Mouse (Mus musculus) heart, embryonic 11.5 days (tissue): ENCODE measurements around the gene Fam43a. TPM values are rescaled to one million over a fixed set of nuclear protein-coding genes. Genes with fewer than 3 reads are reported as not detected.

Source experiments
- ATAC-seq: fragments of 200-750 bp; cut with Nextera tagmentation; replicated peaks from 2 replicates; pipeline ENCODE4 v1.8.0; 2017; ENCODE audit warnings: moderate library complexity; ENCODE audit not compliant: insufficient number of reproducible peaks, low FRiP score, low TSS enrichment
- H3K27ac ChIP-seq: fragments of 300-500 bp; sonication (generic); 2 replicates; pipeline ENCODE4 v1.5.1; 2014; ENCODE audit warnings: mild to moderate bottlenecking, low read depth, low read length
- H3K27me3 ChIP-seq: fragments of 300-500 bp; sonication (generic); 2 replicates; pipeline ENCODE4 v1.6.1; 2014; ENCODE audit warnings: mild to moderate bottlenecking, low read length, mixed read lengths; ENCODE audit not compliant: control insufficient read depth, insufficient read depth
- H3K36me3 ChIP-seq: fragments of 300-500 bp; sonication (generic); 2 replicates; pipeline ENCODE4 v1.6.1; 2014; ENCODE audit warnings: mild to moderate bottlenecking, low read length, moderate library complexity, mixed read lengths; ENCODE audit not compliant: control insufficient read depth, insufficient read depth
- H3K4me1 ChIP-seq: fragments of 300-500 bp; sonication (generic); 2 replicates; pipeline ENCODE4 v1.6.1; 2014; ENCODE audit warnings: low read length; ENCODE audit not compliant: control insufficient read depth, insufficient read depth
- H3K4me2 ChIP-seq: fragments of 300-500 bp; sonication (generic); 2 replicates; pipeline ENCODE4 v1.6.1; 2014; ENCODE audit warnings: mild to moderate bottlenecking, moderate library complexity
- H3K4me3 ChIP-seq: fragments of 300-500 bp; sonication (generic); 2 replicates; pipeline ENCODE4 v1.5.1; 2014; ENCODE audit warnings: low read depth, low read length
- H3K9ac ChIP-seq: fragments of 300-500 bp; sonication (generic); 2 replicates; pipeline ENCODE4 v1.6.1; 2014; ENCODE audit warnings: mild to moderate bottlenecking, low read depth, low read length, moderate library complexity
- H3K9me3 ChIP-seq: fragments of 300-500 bp; sonication (generic); replicated peaks from 2 replicates; pipeline ENCODE4 v1.6.1; 2016; ENCODE audit warnings: low read length; ENCODE audit not compliant: control insufficient read depth
- WGBS: fragments of 180-500 bp; shearing (Covaris S2); extraction: QIAGEN DNeasy Blood & Tissue Kit; methylation state at CpG from one replicate; pipeline ENCODE4 v1.1.7; 2014; ENCODE audit not compliant: insufficient replicate concordance; 5-methylcytosine and 5-hydroxymethylcytosine counted together
- polyA plus RNA-seq: library from polyadenylated mRNA; unstranded; fragments of >200 nt; fragmentation: Nextera tagmentation; extraction: Ambion mirVana; gene quantifications from 2 replicates; pipeline ENCODE4 v1.2.1, GENCODE M21; 2014

The Fam43a gene
- 5.7 and 6.6 TPM in 2 replicates for polyA plus RNA-seq

- H3K9me3 ChIP-seq = no peaks in the 10 kb centered on the region
- under 1% methylated on average over 63 of the region's 63 CpGs for WGBS
- 0 out of 2 replicates have a peak, but pooled peaks cover 3% of the 10 kb centered on the region for H3K27me3 ChIP-seq
- peak within 1 kb of the TSS; percentile 83 for H3K9ac ChIP-seq
- peak; percentile 74 for ATAC-seq
- no peaks in the 10 kb centered on the region for H3K36me3 ChIP-seq
- peaks cover 39% of the 10 kb centered on the region for H3K4me1 ChIP-seq
- peak within 1 kb of the TSS; percentile 82 for H3K4me2 ChIP-seq
- H3K4me3 ChIP-seq = peak within 1 kb of the TSS; percentile 78
- H3K27ac ChIP-seq = peak within 1 kb of the TSS; percentile 65
Observed at GRCm38 (mm10) chr16:30599491-30600268, at the start of gene Fam43a. Fam43a (plus strand) TSS chr16:30599723.

GRCm38 (mm10) chr16:30549966-30550747, 49.4 kb upstream of the Fam43a start:
- Histone ChIP-seq H3K4me3 (peak overlapping the region; percentile 83), H3K27me3 (no peaks in the 10 kb centered on the region), H3K4me1 (peaks cover 17% of the 10 kb centered on the region), H3K27ac (peak overlapping the region; percentile 59), H3K9me3 (no peaks in the 10 kb centered on the region), H3K4me2 (peak overlapping the region; percentile 82), H3K9ac (peak overlapping the region; percentile 95), H3K36me3 (peaks cover 8% of the 10 kb centered on the region)
- WGBS = under 1% methylated on average over 62 of the region's 63 CpGs
- peak; percentile 65 for ATAC-seq

GRCm38 (mm10) chr16:30550748-30551192, 48.8 kb upstream of the Fam43a start, which contains the start of gene Tmem44:
Tmem44 (minus strand) TSS chr16:30550842.
- H3K27ac ChIP-seq = peak within 1 kb of the TSS; percentile 59
- H3K9me3 ChIP-seq = 0 out of 2 replicates have a peak, but pooled peaks cover 2% of the 10 kb centered on the region
- peak; percentile 27; the same call in 1 of the 2 replicates for ATAC-seq
- no peaks in the 10 kb centered on the region for H3K27me3 ChIP-seq
- H3K4me1 ChIP-seq = peaks cover 17% of the 10 kb centered on the region
- H3K9ac ChIP-seq = peak within 1 kb of the TSS; percentile 95
- peak within 1 kb of the TSS; percentile 82 for H3K4me2 ChIP-seq
- 5% methylated on average over 14 of the region's 14 CpGs for WGBS
- H3K4me3 ChIP-seq = peak within 1 kb of the TSS; percentile 83
- H3K36me3 ChIP-seq = peaks cover 8% of the 10 kb centered on the region

GRCm38 (mm10) chr16:30552621-30553338, 46.7 kb upstream of the Fam43a start:
- Histone ChIP-seq H3K27ac (peak overlapping the region; percentile 72), H3K4me2 (peak overlapping the region; percentile 6; the same call in 1 of the 2 replicates), H3K4me3 (no peak overlapping the region), H3K9ac (peak overlapping the region; percentile 50), H3K9me3 (0 out of 2 replicates have a peak, but pooled peaks cover 4% of the 10 kb centered on the region), H3K36me3 (peaks cover under 1% of the 10 kb centered on the region; the same call in 1 of the 2 replicates), H3K4me1 (peaks cover 17% of the 10 kb centered on the region), H3K27me3 (no peaks in the 10 kb centered on the region)
- WGBS = 29% methylated on average over 11 of the region's 11 CpGs
- ATAC-seq = peak; percentile 52; the same call in 1 of the 2 replicates

- Histone ChIP-seq H3K27ac (no peak overlapping the region), H3K27me3 (no peaks in the 10 kb centered on the region), H3K4me2 (no peak overlapping the region), H3K4me1 (peaks cover 17% of the 10 kb centered on the region), H3K9me3 (0 out of 2 replicates have a peak, but pooled peaks cover 4% of the 10 kb centered on the region), H3K4me3 (no peak overlapping the region), H3K9ac (no peak overlapping the region), H3K36me3 (peaks cover 5% of the 10 kb centered on the region; the same call in 1 of the 2 replicates)
- 89% methylated on average over 8 of the region's 8 CpGs for WGBS
- no peak for ATAC-seq
Observed at GRCm38 (mm10) chr16:30554109-30554508, 45.4 kb upstream of the Fam43a start.

- Histone ChIP-seq H3K9ac (0 out of 2 replicates have a peak overlapping the region, but pooled peaks have one; percentile 16), H3K27ac (peak overlapping the region; percentile 68), H3K4me2 (no peak overlapping the region), H3K4me1 (peaks cover 4% of the 10 kb centered on the region; the same call in 1 of the 2 replicates), H3K36me3 (peaks cover 38% of the 10 kb centered on the region), H3K9me3 (0 out of 2 replicates have a peak, but pooled peaks cover 4% of the 10 kb centered on the region), H3K4me3 (no peak overlapping the region), H3K27me3 (no peaks in the 10 kb centered on the region)
- no peak for ATAC-seq
- 68% methylated on average over 5 of the region's 5 CpGs for WGBS
Observed at GRCm38 (mm10) chr16:30559312-30559992, 40.1 kb upstream of the Fam43a start.

- Histone ChIP-seq H3K36me3 (peaks cover 49% of the 10 kb centered on the region), H3K4me3 (no peak overlapping the region), H3K4me2 (no peak overlapping the region), H3K27ac (no peak overlapping the region), H3K9me3 (0 out of 2 replicates have a peak, but pooled peaks cover 2% of the 10 kb centered on the region), H3K9ac (no peak overlapping the region), H3K4me1 (peaks cover 4% of the 10 kb centered on the region; the same call in 1 of the 2 replicates), H3K27me3 (no peaks in the 10 kb centered on the region)
- 87% methylated on average over 4 of the region's 4 CpGs for WGBS
- ATAC-seq = no peak
Observed at GRCm38 (mm10) chr16:30560601-30561000, 38.9 kb upstream of the Fam43a start.
